Mouse (Mus musculus) left cerebral cortex, postnatal 25 days (tissue): ENCODE data around the gene Zfp14. TPM values are rescaled to one million over a fixed set of nuclear protein-coding genes. Genes with fewer than 3 reads are reported as not detected.

Source experiments
- DNase-seq, 2 experiments: peaks; one replicate each; pipeline ENCODE4 v3.0.0; 2022; ENCODE audit warnings: low spot score in 2 of 2, mixed read lengths in 1 of 2
- intact Hi-C: fragments of 180-260 bp; cut with DNase I; formaldehyde crosslinking; loops from one replicate; pipeline ENCODE4 v1.15.1; 2025
- microRNA-seq, 2 experiments: library from miRNA; unstranded; fragments of <30 nt; microRNA quantifications; one replicate each; pipeline ENCODE4 v1.2.0; 2022
- total RNA-seq, 2 experiments: library from RNA; stranded (reverse); gene quantifications; 2 replicates each; pipeline ENCODE4 v1.2.3; 2021

Gene Zfp14
- total RNA-seq, 2 experiments from 2014 or later, result 7.2 to 8.5 TPM

DNA sequence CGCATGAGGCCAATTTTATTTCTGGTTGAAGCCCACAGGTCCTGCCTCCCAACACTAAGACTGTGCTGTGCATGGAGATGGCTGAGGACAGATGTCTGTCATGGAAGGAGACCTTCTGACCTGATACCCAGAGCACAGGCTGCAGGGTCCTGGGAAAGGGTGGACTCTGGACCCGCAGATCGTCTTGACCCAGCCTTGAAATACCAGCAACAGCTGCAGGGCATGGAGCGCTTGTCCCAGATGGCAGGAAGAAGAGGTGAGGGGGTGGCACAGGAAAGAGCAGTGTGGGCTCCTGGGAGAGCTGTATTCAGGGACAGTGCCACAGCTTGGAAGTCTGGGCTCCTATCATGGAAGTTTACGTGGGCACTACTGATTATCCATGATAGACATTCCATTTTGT, 63.6 kb downstream of the Zfp14 start:
- intact Hi-C loops, result no loop called here
- DNase-seq, result peak in 1 of 2 experiments; percentile 20

Small RNAs within 50 kb of the gene (microRNA-seq; reads per million reads assigned to microRNA genes)
- gene Gm23368, result 0 reads per million in 2 experiments

Other genes starting within 250 kb of the Zfp14 start
- gene Zfp790, start 235.3 kb downstream of the Zfp14 start, total RNA-seq, result 10 to 100 TPM; 22.2 to 22.4 TPM
- 10 to 100 TPM; 18.6 to 25.6 TPM for gene Zfp940, start 197.7 kb downstream of the Zfp14 start, total RNA-seq
- 10 to 100 TPM; 14.2 to 14.4 TPM for gene Zfp420, start 191.4 kb downstream of the Zfp14 start, total RNA-seq
- 10 to 100 TPM; 18.5 to 21.6 TPM for gene Zfp27, start 144.8 kb downstream of the Zfp14 start, total RNA-seq
- 1 to 10 TPM; 8.0 to 8.8 TPM for gene Zfp383, start 143.2 kb downstream of the Zfp14 start, total RNA-seq
- gene Zfp74, start 97.3 kb downstream of the Zfp14 start, total RNA-seq, result 10 to 100 TPM; 16.7 to 17.9 TPM
- gene Zfp568, start 67.4 kb downstream of the Zfp14 start, total RNA-seq, result 1 to 10 TPM; 3.8 to 6.4 TPM
- gene Zfp82, start 21.5 kb upstream of the Zfp14 start, total RNA-seq, result 1 to 10 TPM; 5.0 to 5.1 TPM
- gene Gm26920, start 39.0 kb upstream of the Zfp14 start, total RNA-seq, result not detected
- gene Zfp566, start 39.1 kb upstream of the Zfp14 start, total RNA-seq, result 1 to 10 TPM; 7.2 to 7.5 TPM
- 10 to 100 TPM; 64.5 to 64.6 TPM for gene Zfp260, start 43.4 kb upstream of the Zfp14 start, total RNA-seq
- gene Zfp382, start 70.6 kb upstream of the Zfp14 start, total RNA-seq, result 10 to 100 TPM; 34.9 to 36.0 TPM
- gene Zfp146, start 118.4 kb upstream of the Zfp14 start, total RNA-seq, result 10 to 100 TPM; 48.5 to 49.7 TPM
- 1 to 10 TPM; 5.5 to 6.0 TPM for gene Cox7a1, start 132.8 kb upstream of the Zfp14 start, total RNA-seq
- 100 to 1,000 TPM; 180 to 183 TPM for gene Capns1, start 147.4 kb upstream of the Zfp14 start, total RNA-seq
- 10 to 100 TPM; 57.6 to 59.5 TPM for gene Polr2i, start 180.6 kb upstream of the Zfp14 start, total RNA-seq
- gene Tbcb, start 180.9 kb upstream of the Zfp14 start, total RNA-seq, result 100 to 1,000 TPM; 130 to 143 TPM
- not detected for gene Ovol3, start 184.3 kb upstream of the Zfp14 start, total RNA-seq
- under 1 TPM in 1 of 2 experiments, not detected in 1; 0.34 TPM for gene Thap8, start 228.7 kb upstream of the Zfp14 start, total RNA-seq
- 1 to 10 TPM in 1 of 2 experiments, under 1 TPM in 1; 0.73 to 1.5 TPM for gene Wdr62, start 229.0 kb upstream of the Zfp14 start, total RNA-seq
- gene Clip3, start 240.3 kb upstream of the Zfp14 start, total RNA-seq, result 100 to 1,000 TPM; 467 to 489 TPM